Mouse (Mus musculus): Measurements from ENCODE around the gene Magee2.
"Not testable (repeated sequence)": the region's sequence is repeated elsewhere in the genome, so short reads cannot be mapped to it uniquely, and the experiment has no call there.

The Magee2 gene

DNA sequence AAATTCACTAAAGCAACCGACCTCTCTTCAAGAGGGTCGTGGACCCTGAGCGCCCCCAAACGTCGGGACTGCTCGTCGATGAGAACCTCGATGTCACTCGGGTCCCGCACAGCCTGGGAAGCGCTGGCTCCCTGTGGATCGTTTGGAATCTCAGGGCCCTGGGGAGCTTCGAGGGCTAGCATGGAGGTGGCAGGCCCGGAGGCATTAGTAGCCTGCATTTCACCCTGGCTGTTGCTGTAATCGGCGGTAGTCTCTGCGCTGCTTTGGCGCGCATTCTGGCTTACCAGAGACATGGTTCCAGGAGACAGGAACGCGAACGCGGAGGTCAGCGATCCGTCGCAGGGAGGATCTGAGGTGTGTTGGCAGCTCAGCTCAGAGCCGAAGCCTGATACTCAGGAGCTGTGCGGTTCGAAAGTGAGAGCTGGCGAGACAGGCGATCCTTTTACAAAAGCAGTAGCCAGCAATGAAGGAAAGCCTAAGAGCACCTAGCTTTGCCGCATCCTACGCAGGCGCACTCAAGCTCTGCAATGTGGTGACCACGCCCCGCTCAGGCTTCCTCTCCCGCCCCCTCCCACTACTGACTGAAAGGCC, at the start of gene Magee2:
Gene Magee2, minus strand, starts transcription at position 517 of the 591 bp plus-strand sequence.
- peak; percentile 55 for DNase-seq

DNA sequence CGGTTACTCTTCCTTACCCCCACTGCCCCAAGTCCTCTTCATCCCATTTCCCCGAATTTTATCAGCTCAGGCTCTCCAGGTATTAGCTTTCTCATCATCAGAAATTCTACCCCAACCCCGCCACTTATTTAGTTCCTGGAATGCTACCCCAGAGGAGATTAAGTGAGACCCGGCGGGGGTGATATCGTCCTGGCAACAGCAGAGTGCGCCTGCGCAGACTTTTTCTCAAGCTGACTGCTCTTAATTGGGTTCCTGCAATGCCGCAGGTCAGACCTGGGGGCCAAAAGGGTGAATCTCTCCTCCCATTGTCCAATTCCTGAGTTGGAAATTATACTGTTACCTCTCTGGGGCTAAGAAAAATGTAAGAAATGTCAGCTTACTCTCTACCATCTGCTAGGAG, 3.5 kb downstream of the Magee2 start:
- no peak for DNase-seq

DNA sequence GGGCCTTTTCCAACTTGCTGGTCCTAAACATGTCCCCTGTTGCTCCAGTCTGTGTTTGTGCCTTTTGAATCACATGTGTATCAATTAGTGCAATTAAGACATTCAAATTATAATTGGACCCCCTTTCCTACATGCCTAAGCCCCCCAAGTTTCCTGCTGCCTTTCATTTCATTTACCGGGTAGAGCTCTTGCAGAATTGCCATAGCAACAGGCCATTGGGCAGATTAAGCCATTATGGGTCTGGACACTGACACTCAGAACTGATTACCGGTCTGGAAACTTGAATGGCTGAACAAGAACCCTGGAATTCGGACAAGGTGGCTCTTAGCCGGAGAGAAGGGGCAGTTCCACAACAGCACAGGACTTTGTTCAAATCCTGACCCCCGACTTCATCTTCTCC, 39.5 kb downstream of the Magee2 start:
- DNase-seq, result not testable (repeated sequence)

DNA sequence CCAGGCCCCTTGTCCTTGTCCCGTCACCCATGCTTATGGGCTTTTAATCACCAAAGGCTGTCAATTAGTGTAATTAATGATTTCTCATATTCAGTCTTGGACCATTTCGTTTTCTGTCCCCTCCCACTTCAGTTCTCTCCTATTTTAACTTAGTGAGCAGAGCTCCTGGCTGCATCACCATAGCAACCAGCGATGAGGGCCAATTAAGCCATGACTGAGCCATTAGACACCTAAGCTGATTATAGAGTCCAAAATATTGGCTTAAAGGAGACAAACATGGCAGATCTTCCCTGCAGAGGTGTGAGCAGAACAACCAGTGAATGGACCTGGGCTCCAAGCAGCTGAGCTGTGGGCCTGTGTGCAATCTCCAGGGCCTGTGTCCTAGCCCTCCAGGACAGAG, 40.1 kb downstream of the Magee2 start:
- DNase-seq, result not testable (repeated sequence)

DNA sequence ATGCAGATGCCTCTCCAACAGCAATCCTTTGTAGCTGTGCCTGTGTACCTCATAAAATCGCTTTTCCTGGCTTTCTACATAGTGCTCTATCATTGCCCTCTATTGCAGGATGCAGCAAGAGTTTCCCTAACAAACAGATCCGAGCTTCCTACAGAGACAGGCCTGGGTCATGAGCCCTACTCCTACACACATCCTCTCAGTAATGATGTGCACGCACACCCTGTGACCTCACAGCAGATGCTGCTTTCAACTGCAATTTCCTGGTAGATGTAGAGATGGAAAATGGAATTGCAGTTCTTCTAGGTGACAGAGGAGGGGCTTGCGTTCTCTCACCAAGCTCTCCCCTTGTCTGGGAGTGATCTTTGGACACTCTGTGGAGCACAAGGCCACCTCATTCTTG, 43.4 kb downstream of the Magee2 start:
- not testable (repeated sequence) for DNase-seq
